Mouse (Mus musculus) CH12.LX (cell line): ENCODE measurements at regions not wholly inside any gene's neighbourhood (a gene's known extent, or its start where the extent isn't known, plus 50 kb on each side); places are given as distances from the start of the nearest gene placed in this dataset.

ENCODE experiments used
- DNase-seq: peaks from one replicate; pipeline ENCODE4 v3.0.0-alpha.2; 2013; ENCODE audit errors: extremely low read depth
- H3K27ac ChIP-seq: 2 replicates; pipeline ENCODE4 v1.5.1; 2012; ENCODE audit warnings: low read depth, mild to moderate bottlenecking, control low read depth, moderate library complexity; ENCODE audit not compliant: insufficient read depth
- H3K27me3 ChIP-seq: replicated peaks from 2 replicates; pipeline ENCODE3; 2012; ENCODE audit warnings: inconsistent platforms
- H3K36me3 ChIP-seq, 2 experiments: replicated peaks in 1 of 2; 2 replicates each; pipeline versions ENCODE3 to v1.6.1; 2012; ENCODE audit warnings: inconsistent platforms in 1 of 2, low read length in 1 of 2, mild to moderate bottlenecking in 1 of 2, mixed read lengths in 1 of 2, moderate library complexity in 1 of 2; ENCODE audit not compliant: control insufficient read depth in 1 of 2, insufficient read depth in 1 of 2
- H3K4me1 ChIP-seq, 2 experiments: 2 replicates each; pipeline ENCODE4 v1.6.1; 2012; ENCODE audit warnings: inconsistent platforms in 1 of 2, moderate library complexity in 1 of 2; ENCODE audit not compliant: insufficient read depth in 2 of 2, control insufficient read depth in 1 of 2
- H3K4me2 ChIP-seq: 2 replicates; pipeline ENCODE4 v1.6.1; 2012; ENCODE audit warnings: low read depth, mild to moderate bottlenecking, control low read depth; ENCODE audit not compliant: poor library complexity, insufficient read depth, severe bottlenecking
- H3K4me3 ChIP-seq, 3 experiments: fragments of 150-350 bp in 1 of 3; sonication (generic) in 1 of 3; replicated peaks in 1 of 3; 2 replicates each; pipeline versions ENCODE3 to v1.5.1; 2011 to 2012; ENCODE audit warnings: low read depth in 2 of 3, low read length in 2 of 3, mild to moderate bottlenecking in 2 of 3, moderate library complexity in 2 of 3, control low read depth in 1 of 3, improper control_type of control experiment in 1 of 3, inconsistent platforms in 1 of 3, mixed read lengths in 1 of 3; ENCODE audit not compliant: poor library complexity in 1 of 3
- H3K79me2 ChIP-seq: replicated peaks from 2 replicates; pipeline ENCODE4 v1.6.1; 2012; ENCODE audit warnings: mild to moderate bottlenecking, moderate library complexity; ENCODE audit not compliant: control insufficient read depth, poor library complexity, insufficient read depth, severe bottlenecking; ENCODE audit errors: extremely low read depth
- H3K9ac ChIP-seq: 2 replicates; pipeline ENCODE4 v1.6.1; 2012; ENCODE audit warnings: low read depth, mild to moderate bottlenecking, control low read depth, moderate library complexity; ENCODE audit not compliant: insufficient read depth
- H3K9me3 ChIP-seq: replicated peaks from 2 replicates; pipeline ENCODE3; 2012; ENCODE audit warnings: low read length, inconsistent platforms, mixed read lengths
- BHLHE40 ChIP-seq: IDR thresholded peaks from 2 replicates; pipeline ENCODE4 v1.6.1; 2011; ENCODE audit warnings: mild to moderate bottlenecking, low read depth, low read length, improper control_type of control experiment
- CHD2 ChIP-seq: IDR thresholded peaks from 2 replicates; pipeline ENCODE4 v1.6.1; 2011; ENCODE audit warnings: low read length, improper control_type of control experiment
- CTCF ChIP-seq, 2 experiments: IDR thresholded peaks in 1 of 2; conservative IDR thresholded peaks in 1 of 2; 2 replicates each; pipeline ENCODE4 v1.5.1; 2011 to 2012; ENCODE audit warnings: low read depth in 2 of 2, low read length in 2 of 2, improper control_type of control experiment in 1 of 2, inconsistent platforms in 1 of 2, mild to moderate bottlenecking in 1 of 2, moderate library complexity in 1 of 2
- E2F4 ChIP-seq: IDR thresholded peaks from 2 replicates; pipeline ENCODE4 v1.6.1; 2011; ENCODE audit warnings: low read depth, low read length, improper control_type of control experiment; ENCODE audit not compliant: insufficient replicate concordance
- ELF1 ChIP-seq: IDR thresholded peaks from 2 replicates; pipeline ENCODE4 v1.6.1; 2014; ENCODE audit warnings: low read depth, mild to moderate bottlenecking, inconsistent platforms, low read length, improper control_type of control experiment
- EP300 ChIP-seq: IDR thresholded peaks from 2 replicates; pipeline ENCODE4 v1.6.1; 2011; ENCODE audit warnings: low read length, improper control_type of control experiment
- ETS1 ChIP-seq: conservative IDR thresholded peaks from 2 replicates; pipeline ENCODE4 v1.6.1; 2012; ENCODE audit warnings: low read depth, mild to moderate bottlenecking, inconsistent platforms, low read length, improper control_type of control experiment, moderate library complexity
- GABPA ChIP-seq: IDR thresholded peaks from 2 replicates; pipeline ENCODE4 v1.6.1; 2012; ENCODE audit warnings: low read depth, low read length, improper control_type of control experiment, inconsistent platforms; ENCODE audit not compliant: insufficient replicate concordance
- HCFC1 ChIP-seq: IDR thresholded peaks from 2 replicates; pipeline ENCODE4 v1.6.1; 2012; ENCODE audit warnings: low read depth, mild to moderate bottlenecking, inconsistent platforms, low read length, improper control_type of control experiment
- IRF4 ChIP-seq: IDR thresholded peaks from 2 replicates; pipeline ENCODE4 v1.6.1; 2014; ENCODE audit warnings: low read depth, mild to moderate bottlenecking, inconsistent platforms, low read length, improper control_type of control experiment
- JUN ChIP-seq: IDR thresholded peaks from 2 replicates; pipeline ENCODE4 v1.6.1; 2011; ENCODE audit warnings: low read depth, mild to moderate bottlenecking, low read length, improper control_type of control experiment, moderate library complexity; ENCODE audit not compliant: insufficient read depth
- JUND ChIP-seq: conservative IDR thresholded peaks from 2 replicates; pipeline ENCODE4 v1.6.1; 2011; ENCODE audit warnings: low read depth, low read length, improper control_type of control experiment
- KAT2A ChIP-seq: IDR thresholded peaks from 2 replicates; pipeline ENCODE4 v1.6.1; 2012; ENCODE audit warnings: low read length, improper control_type of control experiment, inconsistent platforms; ENCODE audit not compliant: insufficient replicate concordance
- MAFK ChIP-seq: IDR thresholded peaks from 2 replicates; pipeline ENCODE4 v1.6.1; 2011; ENCODE audit warnings: low read length, improper control_type of control experiment; ENCODE audit not compliant: insufficient replicate concordance
- MAX ChIP-seq: IDR thresholded peaks from 2 replicates; pipeline ENCODE4 v1.6.1; 2011; ENCODE audit warnings: low read length, improper control_type of control experiment
- MAZ ChIP-seq: IDR thresholded peaks from 2 replicates; pipeline ENCODE4 v1.6.1; 2012; ENCODE audit warnings: low read depth, mild to moderate bottlenecking, inconsistent platforms, low read length, improper control_type of control experiment, moderate library complexity
- MEF2A ChIP-seq: IDR thresholded peaks from 2 replicates; pipeline ENCODE4 v1.6.1; 2014; ENCODE audit warnings: low read depth, mild to moderate bottlenecking, inconsistent platforms, low read length, improper control_type of control experiment, borderline replicate concordance
- MXI1 ChIP-seq: IDR thresholded peaks from 2 replicates; pipeline ENCODE4 v1.6.1; 2011; ENCODE audit warnings: mild to moderate bottlenecking, low read depth, low read length, improper control_type of control experiment
- MYC ChIP-seq: IDR thresholded peaks from 2 replicates; pipeline ENCODE4 v1.6.1; 2011; ENCODE audit warnings: low read depth, mild to moderate bottlenecking, improper control_type of control experiment, low read length
- NELFE ChIP-seq: IDR thresholded peaks from 2 replicates; pipeline ENCODE4 v1.6.1; 2011; ENCODE audit warnings: low read depth, low read length, improper control_type of control experiment
- NRF1 ChIP-seq: IDR thresholded peaks from 2 replicates; pipeline ENCODE4 v1.6.1; 2014; ENCODE audit warnings: low read depth, mild to moderate bottlenecking, inconsistent platforms, low read length, improper control_type of control experiment, moderate library complexity
- PAX5 ChIP-seq: IDR thresholded peaks from 2 replicates; pipeline ENCODE4 v1.6.1; 2012; ENCODE audit warnings: low read length, inconsistent platforms, mixed read lengths
- POLR2A ChIP-seq: IDR thresholded peaks from 2 replicates; pipeline ENCODE4 v1.6.1; 2011; ENCODE audit warnings: low read depth, mild to moderate bottlenecking, improper control_type of control experiment, low read length
- RAD21 ChIP-seq: IDR thresholded peaks from 2 replicates; pipeline ENCODE4 v1.6.1; 2011; ENCODE audit warnings: low read depth, mild to moderate bottlenecking, low read length, improper control_type of control experiment, moderate library complexity
- RCOR1 ChIP-seq: conservative IDR thresholded peaks from 2 replicates; pipeline ENCODE4 v1.6.1; 2012; ENCODE audit warnings: low read depth, mild to moderate bottlenecking, inconsistent platforms, low read length, improper control_type of control experiment
- SIN3A ChIP-seq: IDR thresholded peaks from 2 replicates; pipeline ENCODE4 v1.6.1; 2012; ENCODE audit warnings: low read length, improper control_type of control experiment, inconsistent platforms
- SMC3 ChIP-seq: IDR thresholded peaks from 2 replicates; pipeline ENCODE4 v1.6.1; 2011; ENCODE audit warnings: low read depth, low read length, improper control_type of control experiment
- TBP ChIP-seq: conservative IDR thresholded peaks from 2 replicates; pipeline ENCODE4 v1.6.1; 2011; ENCODE audit warnings: low read depth, low read length, improper control_type of control experiment
- TCF12 ChIP-seq: IDR thresholded peaks from 2 replicates; pipeline ENCODE4 v1.6.1; 2014; ENCODE audit warnings: low read depth, mild to moderate bottlenecking, inconsistent platforms, low read length, improper control_type of control experiment
- UBTF ChIP-seq: IDR thresholded peaks from 2 replicates; pipeline ENCODE4 v1.6.1; 2012; ENCODE audit warnings: low read depth, mild to moderate bottlenecking, inconsistent platforms, low read length, improper control_type of control experiment, moderate library complexity
- USF1 ChIP-seq: IDR thresholded peaks from 2 replicates; pipeline ENCODE4 v1.6.1; 2014; ENCODE audit warnings: low read depth, mild to moderate bottlenecking, inconsistent platforms, low read length, improper control_type of control experiment
- USF2 ChIP-seq: conservative IDR thresholded peaks from 2 replicates; pipeline ENCODE4 v1.6.1; 2011; ENCODE audit warnings: low read depth, low read length, improper control_type of control experiment
- ZKSCAN1 ChIP-seq: IDR thresholded peaks from 2 replicates; pipeline ENCODE4 v1.6.1; 2012; ENCODE audit warnings: low read depth, inconsistent platforms, low read length, improper control_type of control experiment, borderline replicate concordance
- ZMIZ1 ChIP-seq: IDR thresholded peaks from 2 replicates; pipeline ENCODE4 v1.6.1; 2012; ENCODE audit warnings: low read depth, mild to moderate bottlenecking, inconsistent platforms, low read length, improper control_type of control experiment
- ZNF384 ChIP-seq: IDR thresholded peaks from 2 replicates; pipeline ENCODE4 v1.6.1; 2012; ENCODE audit warnings: low read depth, low read length, improper control_type of control experiment, inconsistent platforms
- dilution Hi-C: fragments of 300-500 bp; cut with MboI; formaldehyde crosslinking; loops from 2 replicates; pipeline ENCODE4 v1.14.3; 2020; ENCODE audit warnings: low sequenced_read_pairs; ENCODE audit not compliant: extremely low pct_unique_long_range_greater_than_20kb, extremely low pct_ligation_motif_present
- in situ Hi-C: fragments of 300-500 bp; cut with MboI; formaldehyde crosslinking; loops from 3 replicates; pipeline ENCODE4 v1.14.3; 2019; ENCODE audit warnings: low sequenced_read_pairs, low pct_ligation_motif_present, low pct_unique_long_range_greater_than_20kb, mixed read lengths

DNA sequence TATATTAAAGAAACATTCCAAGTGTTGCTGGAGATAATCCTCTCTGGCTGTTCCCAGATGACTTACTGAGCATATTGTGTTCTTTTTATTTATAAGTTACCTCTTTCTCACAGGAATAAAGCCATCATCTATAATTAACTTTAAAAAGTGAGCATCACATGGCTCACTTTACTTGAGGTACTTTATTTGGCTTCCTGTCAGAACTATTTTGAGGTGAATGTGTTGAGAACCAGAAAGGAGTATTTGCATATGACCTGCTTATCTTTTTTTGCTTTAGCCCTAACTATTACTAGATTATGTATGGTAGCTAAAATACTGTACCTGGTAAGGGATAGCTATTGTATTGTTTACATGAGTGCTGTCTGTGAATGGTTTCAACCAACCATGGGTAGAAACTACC, 238.1 kb downstream of the Gm21750 start (continued):
- TF ChIP-seq ETS1: peak; percentile 46
- TF ChIP-seq MYC: 0 out of 2 replicates have a peak, but pooled peaks have one; percentile 23
- no peak for TF ChIP-seq GABPA
- TF ChIP-seq CHD2: no peak
- no peak for TF ChIP-seq USF1
- TF ChIP-seq IRF4: peak; percentile 53; the same call in 1 of the 2 replicates
- TF ChIP-seq POLR2A: no peak
- no peak for TF ChIP-seq SMC3
- TF ChIP-seq MAZ: no peak

DNA sequence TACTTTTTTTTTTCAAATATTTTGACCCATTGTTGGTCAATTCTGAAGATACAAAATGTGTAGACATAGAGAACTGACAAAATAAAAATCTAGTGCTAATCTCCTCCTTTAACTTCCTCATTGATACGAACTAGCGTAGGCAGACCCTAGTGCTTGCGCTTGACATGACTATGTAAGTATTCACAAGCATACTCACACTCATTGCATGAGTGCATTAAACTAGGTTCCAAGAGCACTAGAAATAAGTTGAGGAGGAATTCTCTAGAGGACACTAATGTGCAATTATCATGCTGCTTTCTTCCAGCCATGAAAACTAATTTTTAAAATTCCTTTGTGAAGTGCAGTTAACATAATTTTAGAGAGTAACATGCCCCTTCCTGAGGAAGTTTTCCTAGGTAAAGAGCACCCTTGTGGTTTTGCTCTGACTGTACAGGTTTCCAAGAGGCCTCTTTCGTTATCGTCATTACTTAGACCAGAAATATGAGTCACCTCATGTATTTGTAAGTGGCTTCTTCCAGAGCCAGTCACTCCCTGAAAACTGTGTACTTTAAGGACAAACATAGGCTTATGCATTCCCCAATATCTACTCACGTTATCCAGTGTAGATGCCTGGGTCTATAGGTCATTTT, 241.2 kb downstream of the Gm21750 start:
- peak overlapping the region; percentile 42; the same call in 1 of the 2 replicates for H3K27ac ChIP-seq
- H3K4me1 ChIP-seq: peaks cover 5 to 41% of the 10 kb centered on the region in 2 experiments
- no peaks in the 10 kb centered on the region for H3K27me3 ChIP-seq
- no peak overlapping the region for H3K9ac ChIP-seq
- in situ Hi-C loops: no loop called here
- peak; percentile 56 for DNase-seq
- no peaks in the 10 kb centered on the region for H3K79me2 ChIP-seq
- dilution Hi-C loops: no loop called here
- no peaks in the 10 kb centered on the region for H3K9me3 ChIP-seq
- H3K4me3 ChIP-seq: no peak overlapping the region
- H3K4me2 ChIP-seq: peak overlapping the region; percentile 61
- no peaks in the 10 kb centered on the region for H3K36me3 ChIP-seq
- peak; percentile 92 for TF ChIP-seq RCOR1
- no peak for TF ChIP-seq ZKSCAN1
- TF ChIP-seq RAD21: peak; percentile 8
- TF ChIP-seq TCF12: peak; percentile 61; the same call in 1 of the 2 replicates
- no peak for TF ChIP-seq UBTF
- TF ChIP-seq E2F4: no peak
- peak; percentile 76 for TF ChIP-seq CHD2
- no peak for TF ChIP-seq PAX5
- peak; percentile 93 for TF ChIP-seq ETS1
- peak; percentile 47; the same call in 1 of the 2 replicates for TF ChIP-seq MYC
- no peak for TF ChIP-seq TBP
- TF ChIP-seq JUND: peak; percentile 94
- TF ChIP-seq ZMIZ1: peak; percentile 37; the same call in 1 of the 2 replicates
- TF ChIP-seq KAT2A: no peak
- TF ChIP-seq MAZ: peak; percentile 88
- TF ChIP-seq MAX: peak; percentile 25; the same call in 1 of the 2 replicates
- peak; percentile 96 for TF ChIP-seq IRF4
- TF ChIP-seq HCFC1: peak; percentile 30; the same call in 1 of the 2 replicates
- peak in 1 of 2 experiments; percentile 8; a peak in 1 of 4 replicates for TF ChIP-seq CTCF (conservative IDR thresholded peaks at IDR 0.05 in 1 of 2, IDR thresholded peaks at IDR 0.05 in 1 of 2; ENCODE audit: low read depth in 2 of 2, low read length in 2 of 2)
- TF ChIP-seq JUN: peak; percentile 92
- no peak for TF ChIP-seq SIN3A
- peak; percentile 17 for TF ChIP-seq SMC3
- peak; percentile 47; the same call in 1 of the 2 replicates for TF ChIP-seq ZNF384
- TF ChIP-seq NRF1: no peak
- 0 out of 2 replicates have a peak, but pooled peaks have one; percentile 36 for TF ChIP-seq MXI1
- no peak for TF ChIP-seq USF1
- no peak for TF ChIP-seq GABPA
- no peak for TF ChIP-seq USF2
- peak; percentile 65; the same call in 1 of the 2 replicates for TF ChIP-seq MAFK
- TF ChIP-seq POLR2A: no peak
- peak; percentile 79 for TF ChIP-seq BHLHE40
- peak; percentile 91; the same call in 1 of the 2 replicates for TF ChIP-seq MEF2A
- TF ChIP-seq EP300: peak; percentile 97
- TF ChIP-seq ELF1: no peak
- no peak for TF ChIP-seq NELFE
